Mouse (Mus musculus) CH12.LX (cell line): ENCODE results near the gene Rsph3b. TPM values are rescaled to one million over a fixed set of nuclear protein-coding genes. Genes with fewer than 3 reads are reported as not detected.

Experiments used
- DNase-seq: peaks from one replicate; pipeline ENCODE4 v3.0.0-alpha.2; 2013; ENCODE audit errors: extremely low read depth
- H3K27ac ChIP-seq: 2 replicates; pipeline ENCODE4 v1.5.1; 2012; ENCODE audit warnings: low read depth, mild to moderate bottlenecking, control low read depth, moderate library complexity; ENCODE audit not compliant: insufficient read depth
- H3K27me3 ChIP-seq: replicated peaks from 2 replicates; pipeline ENCODE3; 2012; ENCODE audit warnings: inconsistent platforms
- H3K36me3 ChIP-seq, 2 experiments: replicated peaks in 1 of 2; 2 replicates each; pipeline versions ENCODE3 to v1.6.1; 2012; ENCODE audit warnings: inconsistent platforms in 1 of 2, low read length in 1 of 2, mild to moderate bottlenecking in 1 of 2, mixed read lengths in 1 of 2, moderate library complexity in 1 of 2; ENCODE audit not compliant: control insufficient read depth in 1 of 2, insufficient read depth in 1 of 2
- H3K4me1 ChIP-seq, 2 experiments: 2 replicates each; pipeline ENCODE4 v1.6.1; 2012; ENCODE audit warnings: inconsistent platforms in 1 of 2, moderate library complexity in 1 of 2; ENCODE audit not compliant: insufficient read depth in 2 of 2, control insufficient read depth in 1 of 2
- H3K4me2 ChIP-seq: 2 replicates; pipeline ENCODE4 v1.6.1; 2012; ENCODE audit warnings: low read depth, mild to moderate bottlenecking, control low read depth; ENCODE audit not compliant: poor library complexity, insufficient read depth, severe bottlenecking
- H3K4me3 ChIP-seq, 3 experiments: fragments of 150-350 bp in 1 of 3; sonication (generic) in 1 of 3; replicated peaks in 1 of 3; 2 replicates each; pipeline versions ENCODE3 to v1.5.1; 2011 to 2012; ENCODE audit warnings: low read depth in 2 of 3, low read length in 2 of 3, mild to moderate bottlenecking in 2 of 3, moderate library complexity in 2 of 3, control low read depth in 1 of 3, improper control_type of control experiment in 1 of 3, inconsistent platforms in 1 of 3, mixed read lengths in 1 of 3; ENCODE audit not compliant: poor library complexity in 1 of 3
- H3K79me2 ChIP-seq: replicated peaks from 2 replicates; pipeline ENCODE4 v1.6.1; 2012; ENCODE audit warnings: mild to moderate bottlenecking, moderate library complexity; ENCODE audit not compliant: control insufficient read depth, poor library complexity, insufficient read depth, severe bottlenecking; ENCODE audit errors: extremely low read depth
- H3K9ac ChIP-seq: 2 replicates; pipeline ENCODE4 v1.6.1; 2012; ENCODE audit warnings: low read depth, mild to moderate bottlenecking, control low read depth, moderate library complexity; ENCODE audit not compliant: insufficient read depth
- H3K9me3 ChIP-seq: replicated peaks from 2 replicates; pipeline ENCODE3; 2012; ENCODE audit warnings: low read length, inconsistent platforms, mixed read lengths
- CHD1 ChIP-seq: IDR thresholded peaks from 2 replicates; pipeline ENCODE4 v1.6.1; 2012; ENCODE audit warnings: low read depth, low read length, improper control_type of control experiment, inconsistent platforms
- CHD2 ChIP-seq: IDR thresholded peaks from 2 replicates; pipeline ENCODE4 v1.6.1; 2011; ENCODE audit warnings: low read length, improper control_type of control experiment
- CTCF ChIP-seq, 2 experiments: IDR thresholded peaks in 1 of 2; conservative IDR thresholded peaks in 1 of 2; 2 replicates each; pipeline ENCODE4 v1.5.1; 2011 to 2012; ENCODE audit warnings: low read depth in 2 of 2, low read length in 2 of 2, improper control_type of control experiment in 1 of 2, inconsistent platforms in 1 of 2, mild to moderate bottlenecking in 1 of 2, moderate library complexity in 1 of 2
- E2F4 ChIP-seq: IDR thresholded peaks from 2 replicates; pipeline ENCODE4 v1.6.1; 2011; ENCODE audit warnings: low read depth, low read length, improper control_type of control experiment; ENCODE audit not compliant: insufficient replicate concordance
- ELF1 ChIP-seq: IDR thresholded peaks from 2 replicates; pipeline ENCODE4 v1.6.1; 2014; ENCODE audit warnings: low read depth, mild to moderate bottlenecking, inconsistent platforms, low read length, improper control_type of control experiment
- EP300 ChIP-seq: IDR thresholded peaks from 2 replicates; pipeline ENCODE4 v1.6.1; 2011; ENCODE audit warnings: low read length, improper control_type of control experiment
- GABPA ChIP-seq: IDR thresholded peaks from 2 replicates; pipeline ENCODE4 v1.6.1; 2012; ENCODE audit warnings: low read depth, low read length, improper control_type of control experiment, inconsistent platforms; ENCODE audit not compliant: insufficient replicate concordance
- HCFC1 ChIP-seq: IDR thresholded peaks from 2 replicates; pipeline ENCODE4 v1.6.1; 2012; ENCODE audit warnings: low read depth, mild to moderate bottlenecking, inconsistent platforms, low read length, improper control_type of control experiment
- JUN ChIP-seq: IDR thresholded peaks from 2 replicates; pipeline ENCODE4 v1.6.1; 2011; ENCODE audit warnings: low read depth, mild to moderate bottlenecking, low read length, improper control_type of control experiment, moderate library complexity; ENCODE audit not compliant: insufficient read depth
- JUND ChIP-seq: conservative IDR thresholded peaks from 2 replicates; pipeline ENCODE4 v1.6.1; 2011; ENCODE audit warnings: low read depth, low read length, improper control_type of control experiment
- MAFK ChIP-seq: IDR thresholded peaks from 2 replicates; pipeline ENCODE4 v1.6.1; 2011; ENCODE audit warnings: low read length, improper control_type of control experiment; ENCODE audit not compliant: insufficient replicate concordance
- MAX ChIP-seq: IDR thresholded peaks from 2 replicates; pipeline ENCODE4 v1.6.1; 2011; ENCODE audit warnings: low read length, improper control_type of control experiment
- MAZ ChIP-seq: IDR thresholded peaks from 2 replicates; pipeline ENCODE4 v1.6.1; 2012; ENCODE audit warnings: low read depth, mild to moderate bottlenecking, inconsistent platforms, low read length, improper control_type of control experiment, moderate library complexity
- MXI1 ChIP-seq: IDR thresholded peaks from 2 replicates; pipeline ENCODE4 v1.6.1; 2011; ENCODE audit warnings: mild to moderate bottlenecking, low read depth, low read length, improper control_type of control experiment
- NRF1 ChIP-seq: IDR thresholded peaks from 2 replicates; pipeline ENCODE4 v1.6.1; 2014; ENCODE audit warnings: low read depth, mild to moderate bottlenecking, inconsistent platforms, low read length, improper control_type of control experiment, moderate library complexity
- POLR2A ChIP-seq: IDR thresholded peaks from 2 replicates; pipeline ENCODE4 v1.6.1; 2011; ENCODE audit warnings: low read depth, mild to moderate bottlenecking, improper control_type of control experiment, low read length
- POLR2AphosphoS2 ChIP-seq: IDR thresholded peaks from 2 replicates; pipeline ENCODE4 v1.6.1; 2011; ENCODE audit warnings: low read depth, low read length, improper control_type of control experiment
- SIN3A ChIP-seq: IDR thresholded peaks from 2 replicates; pipeline ENCODE4 v1.6.1; 2012; ENCODE audit warnings: low read length, improper control_type of control experiment, inconsistent platforms
- SMC3 ChIP-seq: IDR thresholded peaks from 2 replicates; pipeline ENCODE4 v1.6.1; 2011; ENCODE audit warnings: low read depth, low read length, improper control_type of control experiment
- TBP ChIP-seq: conservative IDR thresholded peaks from 2 replicates; pipeline ENCODE4 v1.6.1; 2011; ENCODE audit warnings: low read depth, low read length, improper control_type of control experiment
- TCF12 ChIP-seq: IDR thresholded peaks from 2 replicates; pipeline ENCODE4 v1.6.1; 2014; ENCODE audit warnings: low read depth, mild to moderate bottlenecking, inconsistent platforms, low read length, improper control_type of control experiment
- UBTF ChIP-seq: IDR thresholded peaks from 2 replicates; pipeline ENCODE4 v1.6.1; 2012; ENCODE audit warnings: low read depth, mild to moderate bottlenecking, inconsistent platforms, low read length, improper control_type of control experiment, moderate library complexity
- USF2 ChIP-seq: conservative IDR thresholded peaks from 2 replicates; pipeline ENCODE4 v1.6.1; 2011; ENCODE audit warnings: low read depth, low read length, improper control_type of control experiment
- ZC3H11A ChIP-seq: IDR thresholded peaks from 2 replicates; pipeline ENCODE4 v1.6.1; 2012; ENCODE audit warnings: low read depth, mild to moderate bottlenecking, inconsistent platforms, low read length, improper control_type of control experiment
- ZKSCAN1 ChIP-seq: IDR thresholded peaks from 2 replicates; pipeline ENCODE4 v1.6.1; 2012; ENCODE audit warnings: low read depth, inconsistent platforms, low read length, improper control_type of control experiment, borderline replicate concordance
- ZMIZ1 ChIP-seq: IDR thresholded peaks from 2 replicates; pipeline ENCODE4 v1.6.1; 2012; ENCODE audit warnings: low read depth, mild to moderate bottlenecking, inconsistent platforms, low read length, improper control_type of control experiment
- dilution Hi-C: fragments of 300-500 bp; cut with MboI; formaldehyde crosslinking; loops from 2 replicates; pipeline ENCODE4 v1.14.3; 2020; ENCODE audit warnings: low sequenced_read_pairs; ENCODE audit not compliant: extremely low pct_unique_long_range_greater_than_20kb, extremely low pct_ligation_motif_present
- in situ Hi-C: fragments of 300-500 bp; cut with MboI; formaldehyde crosslinking; loops from 3 replicates; pipeline ENCODE4 v1.14.3; 2019; ENCODE audit warnings: low sequenced_read_pairs, low pct_ligation_motif_present, low pct_unique_long_range_greater_than_20kb, mixed read lengths
- polyA plus RNA-seq: library from polyadenylated mRNA; unstranded; fragments of >175 nt; gene quantifications from 2 replicates; pipeline ENCODE4 v1.2.1, GENCODE M21; 2012; ENCODE audit warnings: low read depth; ENCODE audit not compliant: insufficient read length
- total RNA-seq, 2 experiments: library from RNA; depleted of rRNA; stranded (reverse); fragments of 300-350 nt in 1 of 2; fragments of >200 nt in 1 of 2; gene quantifications; 2 replicates each; pipeline ENCODE4 v1.2.3; 2012 to 2014

Gene Rsph3b
- total and polyA plus RNA-seq, 3 experiments = 8.3 to 19.7 (median 12.2) TPM

GRCm38 (mm10) chr17:6865580-6865979 lies 82.9 kb downstream of the Rsph3b start:
- Histone ChIP-seq H3K79me2 (no peaks in the 10 kb centered on the region), H3K9me3 (no peaks in the 10 kb centered on the region), H3K27ac (no peak overlapping the region)
- in situ Hi-C loops (no loop called here), dilution Hi-C loops (no loop called here)
- TF ChIP-seq ZMIZ1 (no peak), HCFC1 (no peak), CHD1 (no peak), USF2 (no peak), SIN3A (no peak), MAFK (no peak), UBTF (no peak), E2F4 (no peak)
- TF ChIP-seq, all 38 proteins: peak for 0
- Histone ChIP-seq H3K9ac (no peak overlapping the region), H3K36me3 (no peaks in the 10 kb centered on the region), H3K4me1 (peaks cover 13 to 20% of the 10 kb centered on the region in 2 experiments), H3K27me3 (no peaks in the 10 kb centered on the region), H3K4me3 (no peak overlapping the region), H3K4me2 (no peak overlapping the region)
- DNase-seq = no peak

DNA sequence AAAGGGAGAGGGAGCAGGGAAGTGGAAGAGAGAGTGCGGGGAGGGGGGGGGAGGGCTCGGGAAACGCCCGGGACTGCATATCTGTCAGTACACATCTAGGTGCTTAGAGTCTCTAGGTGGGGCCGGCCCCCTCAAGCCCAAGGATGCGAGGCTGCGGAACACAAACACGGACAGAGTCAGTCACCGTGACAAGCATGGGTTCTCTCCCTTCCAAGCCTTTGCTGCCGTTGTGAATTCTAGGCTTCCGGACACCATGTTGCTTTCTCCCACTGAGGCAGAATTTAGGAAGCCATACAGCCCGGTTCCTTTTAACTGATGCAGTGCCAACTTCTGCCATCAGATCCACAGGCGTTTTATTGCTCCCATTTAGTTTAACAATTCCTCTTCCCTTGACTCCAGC lies 83.6 kb downstream of the Rsph3b start:
- TF ChIP-seq SMC3 (no peak), ZMIZ1 (no peak), POLR2AphosphoS2 (no peak), POLR2A (no peak), MAZ (no peak), JUN (no peak), ZC3H11A (no peak), TBP (no peak), JUND (no peak), USF2 (no peak)
- H3K4me3 ChIP-seq = no peak overlapping the region
- no peaks in the 10 kb centered on the region for H3K27me3 ChIP-seq
- no peak overlapping the region for H3K4me2 ChIP-seq
- in situ Hi-C loops (no loop called here), dilution Hi-C loops (no loop called here)
- H3K4me1 ChIP-seq = peaks cover 13 to 20% of the 10 kb centered on the region in 2 experiments
- DNase-seq = no peak
- H3K27ac ChIP-seq = no peak overlapping the region
- no peaks in the 10 kb centered on the region for H3K36me3 ChIP-seq
- H3K9ac ChIP-seq = no peak overlapping the region
- H3K9me3 ChIP-seq = no peaks in the 10 kb centered on the region
- no peaks in the 10 kb centered on the region for H3K79me2 ChIP-seq

DNA sequence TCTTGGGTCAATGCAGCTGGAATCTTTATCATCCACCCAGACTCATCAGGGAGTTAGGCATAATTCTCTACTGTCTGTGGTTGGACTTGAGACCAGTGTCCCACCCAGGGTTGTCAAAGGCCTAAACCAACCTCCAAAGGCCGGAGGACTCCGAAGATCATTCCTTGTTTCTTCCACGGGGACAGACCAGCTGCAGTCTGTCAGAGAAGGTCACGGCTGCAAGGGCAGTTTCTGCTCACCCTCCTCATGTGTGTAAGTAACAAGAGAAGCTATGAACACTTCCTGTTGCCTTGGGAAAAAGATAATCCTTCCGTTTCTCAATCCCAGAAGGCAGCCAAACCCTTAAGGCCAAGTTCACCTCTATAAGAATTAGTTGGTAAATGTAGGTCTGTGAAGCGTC lies 85.0 kb downstream of the Rsph3b start:
- Histone ChIP-seq H3K4me2 (no peak overlapping the region), H3K9ac (no peak overlapping the region), H3K4me3 (no peak overlapping the region), H3K4me1 (peaks cover 13 to 20% of the 10 kb centered on the region in 2 experiments), H3K9me3 (no peaks in the 10 kb centered on the region), H3K27ac (no peak overlapping the region), H3K79me2 (no peaks in the 10 kb centered on the region), H3K36me3 (no peaks in the 10 kb centered on the region), H3K27me3 (no peaks in the 10 kb centered on the region)
- in situ Hi-C loops = no loop called here
- dilution Hi-C loops = no loop called here
- no peak for DNase-seq
- TF ChIP-seq CTCF (conservative IDR thresholded peaks at IDR 0.05 in 1 of 2, IDR thresholded peaks at IDR 0.05 in 1 of 2; ENCODE audit: low read depth in 2 of 2, low read length in 2 of 2) (no peak), HCFC1 (no peak), GABPA (no peak), MAFK (no peak), MAX (no peak), ZC3H11A (no peak), JUND (no peak), CHD1 (no peak), TCF12 (no peak), NRF1 (no peak), ELF1 (no peak), MXI1 (no peak), SIN3A (no peak), ZKSCAN1 (no peak), POLR2AphosphoS2 (no peak), CHD2 (no peak), SMC3 (no peak), EP300 (no peak), ZMIZ1 (no peak)
